Mouse (Mus musculus): ENCODE measurements around the gene Clcn2. TPM values are rescaled to one million over a fixed set of nuclear protein-coding genes. Genes with fewer than 3 reads are reported as not detected.

The Clcn2 gene
- polyA plus RNA-seq, 1 experiment from 2014 or later, result 24.9 TPM

GRCm38 (mm10) chr16:20725750-20726149, 8.2 kb upstream of the Clcn2 start:
- WGBS, result 85% methylated on average over 4 of the region's 4 CpGs
- no peak for ATAC-seq

GRCm38 (mm10) chr16:20725321-20725720, 7.8 kb upstream of the Clcn2 start:
- no peaks in the 10 kb centered on the region for H3K4me1 ChIP-seq (ENCODE audit: control insufficient read depth, insufficient read depth, low read depth, low read length)
- WGBS, result 84% methylated on average over 7 of the region's 7 CpGs
- H3K9ac ChIP-seq (ENCODE audit: low read depth, low read length), result no peak overlapping the region
- H3K4me3 ChIP-seq (ENCODE audit: low read length), result no peak overlapping the region
- no peaks in the 10 kb centered on the region; the same call in 1 of the 2 replicates for H3K36me3 ChIP-seq (ENCODE audit: control insufficient read depth, insufficient read depth, low read length)
- no peak for ATAC-seq
- H3K9me3 ChIP-seq (ENCODE audit: control insufficient read depth, low read length), result no peaks in the 10 kb centered on the region
- no peak overlapping the region for H3K27ac ChIP-seq (ENCODE audit: low read depth, low read length)
- no peaks in the 10 kb centered on the region; the same call in 1 of the 2 replicates for H3K27me3 ChIP-seq (replicated peaks; ENCODE audit: control insufficient read depth, insufficient read depth, low read length)
- H3K4me2 ChIP-seq (ENCODE audit: low read length), result no peak overlapping the region

More at GRCm38 (mm10) chr16:20725750-20726149, 8.2 kb upstream of the Clcn2 start:
- no peak overlapping the region for H3K4me3 ChIP-seq (ENCODE audit: low read length)
- H3K4me2 ChIP-seq (ENCODE audit: low read length), result no peak overlapping the region
- no peak overlapping the region for H3K9ac ChIP-seq (ENCODE audit: low read depth, low read length)
- no peaks in the 10 kb centered on the region for H3K4me1 ChIP-seq (ENCODE audit: control insufficient read depth, insufficient read depth, low read depth, low read length)
- H3K27me3 ChIP-seq (replicated peaks; ENCODE audit: control insufficient read depth, insufficient read depth, low read length), result no peaks in the 10 kb centered on the region; the same call in 1 of the 2 replicates
- H3K36me3 ChIP-seq (ENCODE audit: control insufficient read depth, insufficient read depth, low read length), result no peaks in the 10 kb centered on the region; the same call in 1 of the 2 replicates
- H3K27ac ChIP-seq (ENCODE audit: low read depth, low read length), result no peak overlapping the region
- no peaks in the 10 kb centered on the region for H3K9me3 ChIP-seq (ENCODE audit: control insufficient read depth, low read length)

- H3K36me3 ChIP-seq (ENCODE audit: control insufficient read depth, insufficient read depth, low read length), result no peaks in the 10 kb centered on the region; the same call in 1 of the 2 replicates
- peak; percentile 82 for ATAC-seq
- no peak overlapping the region for H3K4me2 ChIP-seq (ENCODE audit: low read length)
- WGBS, result 35% methylated on average over 5 of the region's 5 CpGs
- H3K9ac ChIP-seq (ENCODE audit: low read depth, low read length), result no peak overlapping the region
- no peaks in the 10 kb centered on the region for H3K9me3 ChIP-seq (ENCODE audit: control insufficient read depth, low read length)
- H3K27me3 ChIP-seq (replicated peaks; ENCODE audit: control insufficient read depth, insufficient read depth, low read length), result no peaks in the 10 kb centered on the region; the same call in 1 of the 2 replicates
- no peak overlapping the region for H3K27ac ChIP-seq (ENCODE audit: low read depth, low read length)
- no peaks in the 10 kb centered on the region for H3K4me1 ChIP-seq (ENCODE audit: control insufficient read depth, insufficient read depth, low read depth, low read length)
- H3K4me3 ChIP-seq (ENCODE audit: low read length), result no peak overlapping the region
Measured at GRCm38 (mm10) chr16:20724338-20724748, 6.8 kb upstream of the Clcn2 start.

GRCm38 (mm10) chr16:20723247-20723646, 5.7 kb upstream of the Clcn2 start:
- H3K4me2 ChIP-seq (ENCODE audit: low read length), result no peak overlapping the region
- no peak overlapping the region for H3K27ac ChIP-seq (ENCODE audit: low read depth, low read length)
- no peak overlapping the region for H3K9ac ChIP-seq (ENCODE audit: low read depth, low read length)
- H3K27me3 ChIP-seq (replicated peaks; ENCODE audit: control insufficient read depth, insufficient read depth, low read length), result no peaks in the 10 kb centered on the region; the same call in 1 of the 2 replicates
- WGBS, result 76% methylated on average over 4 of the region's 4 CpGs
- peaks cover 7% of the 10 kb centered on the region for H3K4me1 ChIP-seq (ENCODE audit: control insufficient read depth, insufficient read depth, low read depth, low read length)
- H3K36me3 ChIP-seq (ENCODE audit: control insufficient read depth, insufficient read depth, low read length), result no peaks in the 10 kb centered on the region; the same call in 1 of the 2 replicates
- no peak overlapping the region for H3K4me3 ChIP-seq (ENCODE audit: low read length)
- no peaks in the 10 kb centered on the region for H3K9me3 ChIP-seq (ENCODE audit: control insufficient read depth, low read length)
- ATAC-seq, result no peak

GRCm38 (mm10) chr16:20722736-20723135, 5.2 kb upstream of the Clcn2 start:
- Histone ChIP-seq H3K4me3 (ENCODE audit: low read length) (no peak overlapping the region), H3K27ac (ENCODE audit: low read depth, low read length) (no peak overlapping the region), H3K27me3 (replicated peaks; ENCODE audit: control insufficient read depth, insufficient read depth, low read length) (no peaks in the 10 kb centered on the region; the same call in 1 of the 2 replicates), H3K9ac (ENCODE audit: low read depth, low read length) (no peak overlapping the region), H3K36me3 (ENCODE audit: control insufficient read depth, insufficient read depth, low read length) (no peaks in the 10 kb centered on the region; the same call in 1 of the 2 replicates), H3K4me2 (ENCODE audit: low read length) (no peak overlapping the region), H3K4me1 (ENCODE audit: control insufficient read depth, insufficient read depth, low read depth, low read length) (peaks cover 7% of the 10 kb centered on the region), H3K9me3 (ENCODE audit: control insufficient read depth, low read length) (no peaks in the 10 kb centered on the region)
- ATAC-seq, result no peak
- 86% methylated on average over 4 of the region's 4 CpGs for WGBS

GRCm38 (mm10) chr16:20721808-20722207, 4.3 kb upstream of the Clcn2 start:
- Histone ChIP-seq H3K9ac (ENCODE audit: low read depth, low read length) (no peak overlapping the region), H3K9me3 (ENCODE audit: control insufficient read depth, low read length) (no peaks in the 10 kb centered on the region), H3K4me1 (ENCODE audit: control insufficient read depth, insufficient read depth, low read depth, low read length) (peaks cover 11% of the 10 kb centered on the region), H3K27me3 (replicated peaks; ENCODE audit: control insufficient read depth, insufficient read depth, low read length) (no peaks in the 10 kb centered on the region; the same call in 1 of the 2 replicates), H3K27ac (ENCODE audit: low read depth, low read length) (no peak overlapping the region), H3K36me3 (ENCODE audit: control insufficient read depth, insufficient read depth, low read length) (no peaks in the 10 kb centered on the region; the same call in 1 of the 2 replicates), H3K4me3 (ENCODE audit: low read length) (no peak overlapping the region), H3K4me2 (ENCODE audit: low read length) (no peak overlapping the region)
- ATAC-seq, result no peak
- WGBS, result 90% methylated on average over 10 of the region's 10 CpGs

- Histone ChIP-seq H3K9me3 (ENCODE audit: control insufficient read depth, low read length) (no peaks in the 10 kb centered on the region), H3K4me1 (ENCODE audit: control insufficient read depth, insufficient read depth, low read depth, low read length) (peaks cover 32% of the 10 kb centered on the region), H3K27ac (ENCODE audit: low read depth, low read length) (peak overlapping the region; percentile 94), H3K36me3 (ENCODE audit: control insufficient read depth, insufficient read depth, low read length) (no peaks in the 10 kb centered on the region; the same call in 1 of the 2 replicates), H3K27me3 (replicated peaks; ENCODE audit: control insufficient read depth, insufficient read depth, low read length) (no peaks in the 10 kb centered on the region), H3K4me3 (ENCODE audit: low read length) (peak overlapping the region; percentile 83), H3K4me2 (ENCODE audit: low read length) (peak overlapping the region; percentile 95), H3K9ac (ENCODE audit: low read depth, low read length) (peak overlapping the region; percentile 87)
- WGBS, result 1% methylated on average over 18 of the region's 18 CpGs
- peak; percentile 28 for ATAC-seq
Measured at GRCm38 (mm10) chr16:20717978-20718670, 578 bp upstream of the Clcn2 start.

- under 1% methylated on average over 8 of the region's 8 CpGs for WGBS
- Histone ChIP-seq H3K27me3 (replicated peaks; ENCODE audit: control insufficient read depth, insufficient read depth, low read length) (no peaks in the 10 kb centered on the region), H3K9me3 (ENCODE audit: control insufficient read depth, low read length) (no peaks in the 10 kb centered on the region), H3K4me3 (ENCODE audit: low read length) (peak overlapping the region; percentile 83), H3K9ac (ENCODE audit: low read depth, low read length) (peak overlapping the region; percentile 87), H3K36me3 (ENCODE audit: control insufficient read depth, insufficient read depth, low read length) (no peaks in the 10 kb centered on the region; the same call in none of the 2 replicates), H3K27ac (ENCODE audit: low read depth, low read length) (peak overlapping the region; percentile 94), H3K4me2 (ENCODE audit: low read length) (peak overlapping the region; percentile 95), H3K4me1 (ENCODE audit: control insufficient read depth, insufficient read depth, low read depth, low read length) (peaks cover 32% of the 10 kb centered on the region)
- peak; percentile 26; the same call in 1 of the 2 replicates for ATAC-seq
Measured at GRCm38 (mm10) chr16:20716841-20717180, 735 bp downstream of the Clcn2 start.

GRCm38 (mm10) chr16:20715976-20716840, 1.3 kb downstream of the Clcn2 start:
- Histone ChIP-seq H3K9ac (ENCODE audit: low read depth, low read length) (peak overlapping the region; percentile 87), H3K27me3 (replicated peaks; ENCODE audit: control insufficient read depth, insufficient read depth, low read length) (no peaks in the 10 kb centered on the region), H3K9me3 (ENCODE audit: control insufficient read depth, low read length) (no peaks in the 10 kb centered on the region), H3K4me3 (ENCODE audit: low read length) (peak overlapping the region; percentile 83), H3K4me2 (ENCODE audit: low read length) (peak overlapping the region; percentile 95), H3K27ac (ENCODE audit: low read depth, low read length) (peak overlapping the region; percentile 94), H3K36me3 (ENCODE audit: control insufficient read depth, insufficient read depth, low read length) (no peaks in the 10 kb centered on the region; the same call in none of the 2 replicates), H3K4me1 (ENCODE audit: control insufficient read depth, insufficient read depth, low read depth, low read length) (peaks cover 32% of the 10 kb centered on the region)
- WGBS, result under 1% methylated on average over 61 of the region's 68 CpGs
- ATAC-seq, result peak; percentile 85

Measured in hindbrain, embryonic 16.5 days (tissue).